Mouse (Mus musculus): ENCODE data around the gene Xylb. TPM values are rescaled to one million over a fixed set of nuclear protein-coding genes. Genes with fewer than 3 reads are reported as not detected.

Gene Xylb
- 1.4 and 1.6 TPM in 2 replicates for polyA plus RNA-seq (2012; rRNA removed)

- DNase-seq (ENCODE audit: low spot score) = peak; percentile 76
These were observed at the start of gene Xylb for GRCm38 (mm10) chr9:119357331-119358057. Gene Xylb (plus strand): TSS chr9:119357381.

- DNase-seq (ENCODE audit: low spot score) = no peak
These were observed 48.1 kb upstream of the Xylb start for GRCm38 (mm10) chr9:119309067-119309466.

- DNase-seq (ENCODE audit: low spot score) = no peak
These were observed 44.1 kb upstream of the Xylb start for GRCm38 (mm10) chr9:119313096-119313495.

GRCm38 (mm10) chr9:119318891-119319290 lies 38.3 kb upstream of the Xylb start:
- no peak for DNase-seq (ENCODE audit: low spot score)

- DNase-seq (ENCODE audit: low spot score) = no peak
These were observed 36.7 kb upstream of the Xylb start for GRCm38 (mm10) chr9:119320446-119320845.

GRCm38 (mm10) chr9:119320946-119321345 lies 36.2 kb upstream of the Xylb start:
- DNase-seq (ENCODE audit: low spot score) = no peak

GRCm38 (mm10) chr9:119321392-119322229 lies 35.6 kb upstream of the Xylb start:
- DNase-seq (ENCODE audit: low spot score) = no peak

GRCm38 (mm10) chr9:119322289-119323259 lies 34.6 kb upstream of the Xylb start, which contains the start of gene Oxsr1:
Gene Oxsr1 (minus strand): TSS chr9:119322427.
- peak; percentile 97 for DNase-seq (ENCODE audit: low spot score)

- no peak for DNase-seq (ENCODE audit: low spot score)
These were observed 33.9 kb upstream of the Xylb start for GRCm38 (mm10) chr9:119323260-119323645.

GRCm38 (mm10) chr9:119324130-119324529 lies 33.1 kb upstream of the Xylb start:
- DNase-seq (ENCODE audit: low spot score) = no peak

GRCm38 (mm10) chr9:119328488-119328887 lies 28.7 kb upstream of the Xylb start:
- DNase-seq (ENCODE audit: low spot score) = no peak

GRCm38 (mm10) chr9:119330186-119330963 lies 26.8 kb upstream of the Xylb start:
- no peak for DNase-seq (ENCODE audit: low spot score)

GRCm38 (mm10) chr9:119334324-119334723 lies 22.9 kb upstream of the Xylb start:
- no peak for DNase-seq (ENCODE audit: low spot score)

GRCm38 (mm10) chr9:119334834-119335233 lies 22.3 kb upstream of the Xylb start:
- no peak for DNase-seq (ENCODE audit: low spot score)

GRCm38 (mm10) chr9:119335571-119335970 lies 21.6 kb upstream of the Xylb start:
- no peak for DNase-seq (ENCODE audit: low spot score)

GRCm38 (mm10) chr9:119337842-119338241 lies 19.3 kb upstream of the Xylb start:
- no peak for DNase-seq (ENCODE audit: low spot score)

GRCm38 (mm10) chr9:119338350-119338749 lies 18.8 kb upstream of the Xylb start:
- no peak for DNase-seq (ENCODE audit: low spot score)

- no peak for DNase-seq (ENCODE audit: low spot score)
These were observed 18.1 kb upstream of the Xylb start for GRCm38 (mm10) chr9:119339106-119339505.

- peak; percentile 71 for DNase-seq (ENCODE audit: low spot score)
These were observed 17.5 kb upstream of the Xylb start, which contains the start of gene Acaa1a for GRCm38 (mm10) chr9:119339558-119340211. Gene Acaa1a (plus strand): TSS chr9:119339676.

- DNase-seq (ENCODE audit: low spot score) = no peak
These were observed 17.0 kb upstream of the Xylb start for GRCm38 (mm10) chr9:119340212-119340580.

Data from urinary bladder, adult 2 months (tissue).